Mouse (Mus musculus) B cell, adult (primary cell): ENCODE results near the gene Myd88. TPM values are rescaled to one million over a fixed set of nuclear protein-coding genes. Genes with fewer than 3 reads are reported as not detected.

Source experiments
- total RNA-seq: library from RNA; stranded (reverse); gene quantifications from 4 replicates; pipeline ENCODE4 v1.2.4, GENCODE M21; 2023; ENCODE audit not compliant: inconsistent age

Gene Myd88
- 28.2 to 31.9 TPM (median 29.8 TPM) in 4 replicates for total RNA-seq

GRCm38 (mm10) chr9:119340909-119341816 lies at the start of gene Myd88:
TSS of gene Myd88 (minus strand) at chr9:119341411.

GRCm38 (mm10) chr9:119365284-119365683 lies 24.1 kb upstream of the Myd88 start, which contains the start of gene Slc22a14:
TSS of gene Slc22a14 (minus strand) at chr9:119365553.

GRCm38 (mm10) chr9:119357331-119358057 lies 16.3 kb upstream of the Myd88 start, which contains the start of gene Xylb:
TSS of gene Xylb (plus strand) at chr9:119357381.

GRCm38 (mm10) chr9:119339558-119340211 lies 1.5 kb downstream of the Myd88 start, which contains the start of gene Acaa1a:
TSS of gene Acaa1a (plus strand) at chr9:119339676.

GRCm38 (mm10) chr9:119322289-119323259 lies 18.6 kb downstream of the Myd88 start, which contains the start of gene Oxsr1:
TSS of gene Oxsr1 (minus strand) at chr9:119322427.

Other genes starting within 250 kb of the Myd88 start
- gene Plcd1, start 247.9 kb downstream of the Myd88 start, total RNA-seq = not detected in 4 replicates
- gene Dlec1, start 238.9 kb downstream of the Myd88 start, total RNA-seq = 0.27 to 0.61 TPM in 2 of 4 replicates, not detected in the others
- gene Acaa1b, start 184.3 kb downstream of the Myd88 start, total RNA-seq = 0.48 to 1.1 TPM (median 1.0 TPM) in 4 replicates
- gene Gm47289, start 182.2 kb downstream of the Myd88 start, total RNA-seq = not detected in 4 replicates
- not detected in 4 replicates for gene Slc22a13, start 132.3 kb downstream of the Myd88 start, total RNA-seq
- gene Oxsr1, start 19.0 kb downstream of the Myd88 start, total RNA-seq = 33.1 to 42.1 TPM (median 35.9 TPM) in 4 replicates
- 50.2 to 67.8 TPM (median 52.1 TPM) in 4 replicates for gene Acaa1a, start 1.7 kb downstream of the Myd88 start, total RNA-seq
- 1.2 to 3.2 TPM (median 1.7 TPM) in 4 replicates for gene Xylb, start 16.0 kb upstream of the Myd88 start, total RNA-seq
- not detected in 4 replicates for gene Slc22a14, start 24.1 kb upstream of the Myd88 start, total RNA-seq
- 0.42 to 0.45 TPM in 2 of 4 replicates, not detected in the others for gene Acvr2b, start 60.7 kb upstream of the Myd88 start, total RNA-seq
- 7.1 to 9.0 TPM (median 7.5 TPM) in 4 replicates for gene Exog, start 103.5 kb upstream of the Myd88 start, total RNA-seq
- gene Scn5a, start 237.6 kb upstream of the Myd88 start, total RNA-seq = not detected in 4 replicates